Mouse (Mus musculus) MEL (cell line): Measurements from ENCODE around the gene Arid1b. TPM values are rescaled to one million over a fixed set of nuclear protein-coding genes. Genes with fewer than 3 reads are reported as not detected.

ENCODE experiments used
- DNase-seq: peaks from one replicate; pipeline ENCODE4 v3.0.0; 2011; ENCODE audit warnings: low read depth, low spot score
- H3K27ac ChIP-seq: 2 replicates; pipeline ENCODE4 v1.5.1; 2012; ENCODE audit warnings: low read depth, mild to moderate bottlenecking, control low read depth, low read length, moderate library complexity; ENCODE audit not compliant: control insufficient read depth
- H3K27me3 ChIP-seq, 2 experiments: fragments of 150-350 bp in 1 of 2; sonication (generic) in 1 of 2; 2 replicates each; pipeline ENCODE4 v1.6.1; 2012; ENCODE audit warnings: low read length in 2 of 2, mild to moderate bottlenecking in 2 of 2, improper control_type of control experiment in 1 of 2, moderate library complexity in 1 of 2; ENCODE audit not compliant: insufficient read depth in 2 of 2, control insufficient read depth in 1 of 2
- H3K36me3 ChIP-seq, 2 experiments: 2 replicates each; pipeline ENCODE4 v1.6.1; 2012 to 2014; ENCODE audit warnings: low read length in 2 of 2, improper control_type of control experiment in 1 of 2, inconsistent platforms in 1 of 2, mild to moderate bottlenecking in 1 of 2; ENCODE audit not compliant: insufficient read depth in 2 of 2, control insufficient read depth in 1 of 2
- H3K4me1 ChIP-seq, 2 experiments: fragments of 150-350 bp in 1 of 2; sonication (generic) in 1 of 2; 2 replicates each; pipeline ENCODE4 v1.6.1; 2012; ENCODE audit warnings: low read length in 2 of 2, improper control_type of control experiment in 1 of 2, mild to moderate bottlenecking in 1 of 2; ENCODE audit not compliant: insufficient read depth in 2 of 2, control insufficient read depth in 1 of 2
- H3K4me3 ChIP-seq, 2 experiments: fragments of 150-350 bp in 1 of 2; sonication (generic) in 1 of 2; 2 replicates each; pipeline ENCODE4 v1.5.1; 2012; ENCODE audit warnings: low read depth in 2 of 2, low read length in 2 of 2, mild to moderate bottlenecking in 2 of 2, moderate library complexity in 2 of 2, control low read depth in 1 of 2, improper control_type of control experiment in 1 of 2; ENCODE audit not compliant: control insufficient read depth in 1 of 2, insufficient read depth in 1 of 2
- H3K79me2 ChIP-seq: 2 replicates; pipeline ENCODE4 v1.6.1; 2012; ENCODE audit warnings: mild to moderate bottlenecking, low read length, moderate library complexity; ENCODE audit not compliant: control insufficient read depth, poor library complexity, insufficient read depth
- H3K9ac ChIP-seq: 2 replicates; pipeline ENCODE4 v1.6.1; 2012; ENCODE audit warnings: low read depth, mild to moderate bottlenecking, control low read depth, low read length, moderate library complexity; ENCODE audit not compliant: control insufficient read depth, poor library complexity, severe bottlenecking
- H3K9me3 ChIP-seq: fragments of 150-350 bp; sonication (generic); replicated peaks from 2 replicates; pipeline ENCODE4 v1.6.1; 2012; ENCODE audit warnings: mild to moderate bottlenecking, low read length, improper control_type of control experiment, moderate library complexity; ENCODE audit not compliant: insufficient read depth
- BHLHE40 ChIP-seq: IDR thresholded peaks from 2 replicates; pipeline ENCODE4 v1.6.1; 2012; ENCODE audit warnings: low read depth, mild to moderate bottlenecking, inconsistent platforms, low read length, improper control_type of control experiment, borderline replicate concordance
- CHD2 ChIP-seq: IDR thresholded peaks from 2 replicates; pipeline ENCODE4 v1.6.1; 2011; ENCODE audit warnings: low read length, improper control_type of control experiment
- CTCF ChIP-seq, 3 experiments: IDR thresholded peaks in 2 of 3; conservative IDR thresholded peaks in 1 of 3; 2 replicates each; pipeline ENCODE4 v1.5.1; 2011 to 2012; ENCODE audit warnings: low read length in 3 of 3, low read depth in 2 of 3, mild to moderate bottlenecking in 2 of 3, improper control_type of control experiment in 1 of 3, inconsistent platforms in 1 of 3, mixed read lengths in 1 of 3, moderate library complexity in 1 of 3; ENCODE audit not compliant: control insufficient read depth in 1 of 3, insufficient read depth in 1 of 3, poor library complexity in 1 of 3, severe bottlenecking in 1 of 3
- ELF1 ChIP-seq: IDR thresholded peaks from 2 replicates; pipeline ENCODE4 v1.6.1; 2014; ENCODE audit warnings: low read depth, mild to moderate bottlenecking, inconsistent platforms, low read length, improper control_type of control experiment, moderate library complexity
- GABPA ChIP-seq: IDR thresholded peaks from 2 replicates; pipeline ENCODE4 v1.6.1; 2012; ENCODE audit warnings: low read depth, mild to moderate bottlenecking, inconsistent platforms, low read length, improper control_type of control experiment, moderate library complexity
- GATA1 ChIP-seq: IDR thresholded peaks from 2 replicates; pipeline ENCODE4 v1.6.1; 2011; ENCODE audit warnings: low read depth, low read length, improper control_type of control experiment
- JUND ChIP-seq: IDR thresholded peaks from 2 replicates; pipeline ENCODE4 v1.6.1; 2011; ENCODE audit warnings: low read depth, mild to moderate bottlenecking, improper control_type of control experiment, low read length
- MAX ChIP-seq: IDR thresholded peaks from 2 replicates; pipeline ENCODE4 v1.6.1; 2011; ENCODE audit warnings: low read length, improper control_type of control experiment
- MAZ ChIP-seq: IDR thresholded peaks from 2 replicates; pipeline ENCODE4 v1.6.1; 2012; ENCODE audit warnings: low read depth, mild to moderate bottlenecking, inconsistent platforms, low read length, improper control_type of control experiment
- MEF2A ChIP-seq: IDR thresholded peaks from 2 replicates; pipeline ENCODE4 v1.6.1; 2014; ENCODE audit warnings: low read depth, mild to moderate bottlenecking, inconsistent platforms, low read length, improper control_type of control experiment; ENCODE audit not compliant: poor library complexity, insufficient replicate concordance, severe bottlenecking; ENCODE audit errors: extremely low read depth
- NELFE ChIP-seq: IDR thresholded peaks from 2 replicates; pipeline ENCODE4 v1.6.1; 2011; ENCODE audit warnings: low read depth, low read length, improper control_type of control experiment
- POLR2A ChIP-seq, 2 experiments: IDR thresholded peaks; 2 replicates each; pipeline ENCODE4 v1.6.1; 2011 to 2012; ENCODE audit warnings: low read length in 2 of 2, mild to moderate bottlenecking in 2 of 2, control low read depth in 1 of 2, improper control_type of control experiment in 1 of 2, low read depth in 1 of 2, moderate library complexity in 1 of 2; ENCODE audit not compliant: control insufficient read depth in 1 of 2, insufficient read depth in 1 of 2, poor library complexity in 1 of 2
- POLR2AphosphoS5 ChIP-seq: IDR thresholded peaks from 2 replicates; pipeline ENCODE4 v1.6.1; 2012; ENCODE audit warnings: low read depth, borderline replicate concordance, mild to moderate bottlenecking, inconsistent platforms, low read length, moderate library complexity, mixed read lengths
- TAL1 ChIP-seq: IDR thresholded peaks from 2 replicates; pipeline ENCODE4 v1.6.1; 2012; ENCODE audit warnings: mild to moderate bottlenecking, inconsistent platforms, low read length, moderate library complexity, mixed read lengths
- TCF12 ChIP-seq: IDR thresholded peaks from 2 replicates; pipeline ENCODE4 v1.6.1; 2014; ENCODE audit warnings: low read depth, mild to moderate bottlenecking, inconsistent platforms, low read length, improper control_type of control experiment, moderate library complexity
- UBTF ChIP-seq: IDR thresholded peaks from 2 replicates; pipeline ENCODE4 v1.6.1; 2012; ENCODE audit warnings: low read depth, mild to moderate bottlenecking, inconsistent platforms, low read length, improper control_type of control experiment, moderate library complexity, borderline replicate concordance; ENCODE audit not compliant: insufficient read depth
- USF2 ChIP-seq, 2 experiments: IDR thresholded peaks; 2 replicates each; pipeline ENCODE4 v1.6.1; 2011 to 2012; ENCODE audit warnings: improper control_type of control experiment in 2 of 2, low read length in 2 of 2, borderline replicate concordance in 1 of 2, inconsistent platforms in 1 of 2, low read depth in 1 of 2, mild to moderate bottlenecking in 1 of 2; ENCODE audit not compliant: insufficient read depth in 1 of 2
- ZKSCAN1 ChIP-seq: IDR thresholded peaks from 2 replicates; pipeline ENCODE4 v1.6.1; 2012; ENCODE audit warnings: low read depth, mild to moderate bottlenecking, inconsistent platforms, low read length, improper control_type of control experiment, moderate library complexity
- polyA plus RNA-seq, 2 experiments: library from polyadenylated mRNA; stranded (reverse) in 1 of 2; unstranded in 1 of 2; fragments of >175 nt in 1 of 2; fragments of >200 nt in 1 of 2; gene quantifications; 2 replicates each; pipeline versions ENCODE4 v1.2.1 to v1.2.4; 2012; ENCODE audit warnings: low replicate concordance in 2 of 2, low read depth in 1 of 2; ENCODE audit not compliant: insufficient read length in 2 of 2, insufficient read depth in 1 of 2, missing spikeins in 1 of 2
- total RNA-seq: library from RNA; depleted of rRNA; stranded (reverse); fragments of 300-350 nt; gene quantifications from 2 replicates; pipeline ENCODE4 v1.2.3, GENCODE M21; 2012

Arid1b gene
- total and polyA plus RNA-seq, 3 experiments: 13.4 to 17.4 TPM; not detected in 1

- no peaks in the 10 kb centered on the region for H3K27me3 ChIP-seq
- no peaks in the 10 kb centered on the region; a peak in 1 of 4 replicates for H3K4me1 ChIP-seq
- peaks cover 3% of the 10 kb centered on the region; the same call in 1 of the 2 replicates for H3K79me2 ChIP-seq
- H3K9ac ChIP-seq: no peak overlapping the region
- TF ChIP-seq TAL1 (no peak), POLR2AphosphoS5 (no peak), MAZ (no peak), TCF12 (no peak), ZKSCAN1 (no peak), CTCF (IDR thresholded peaks at IDR 0.05 in 2 of 3, conservative IDR thresholded peaks at IDR 0.05 in 1 of 3; ENCODE audit: control insufficient read depth in 1 of 3, insufficient read depth in 1 of 3, low read depth in 2 of 3, low read length in 3 of 3, poor library complexity in 1 of 3, severe bottlenecking in 1 of 3) (no peak), BHLHE40 (no peak), CHD2 (no peak), JUND (no peak), ELF1 (no peak), MAX (no peak), GATA1 (no peak), GABPA (no peak), POLR2A (IDR thresholded peaks at IDR 0.05; ENCODE audit: control insufficient read depth in 1 of 2, insufficient read depth in 1 of 2, low read depth in 1 of 2, low read length in 2 of 2, poor library complexity in 1 of 2) (no peak), NELFE (no peak), MEF2A (no peak), USF2 (IDR thresholded peaks at IDR 0.05; ENCODE audit: borderline replicate concordance in 1 of 2, insufficient read depth in 1 of 2, low read depth in 1 of 2, low read length in 2 of 2) (no peak)
- no peak overlapping the region for H3K27ac ChIP-seq
- peaks cover 0 to 2% of the 10 kb centered on the region in 2 experiments; a peak in 2 of 4 replicates for H3K36me3 ChIP-seq
- no peaks in the 10 kb centered on the region for H3K9me3 ChIP-seq
- no peak overlapping the region for H3K4me3 ChIP-seq
- no peak for DNase-seq
Observed at GRCm38 (mm10) chr17:5203346-5204102, 209.4 kb downstream of the Arid1b start.

GRCm38 (mm10) chr17:5204103-5204665 lies 210.1 kb downstream of the Arid1b start:
- H3K4me3 ChIP-seq: no peak overlapping the region
- peaks cover 3% of the 10 kb centered on the region; the same call in 1 of the 2 replicates for H3K79me2 ChIP-seq
- peaks cover 0 to 2% of the 10 kb centered on the region in 2 experiments; a peak in 2 of 4 replicates for H3K36me3 ChIP-seq
- no peak overlapping the region for H3K27ac ChIP-seq
- H3K9ac ChIP-seq: no peak overlapping the region
- H3K9me3 ChIP-seq: no peaks in the 10 kb centered on the region
- H3K4me1 ChIP-seq: no peaks in the 10 kb centered on the region; a peak in 1 of 4 replicates
- no peak for DNase-seq
- no peak for TF ChIP-seq UBTF
- TF ChIP-seq, all 39 proteins: peak for 0
- H3K27me3 ChIP-seq: no peaks in the 10 kb centered on the region
